Mouse (Mus musculus): ENCODE measurements at regions not wholly inside any gene's neighbourhood (a gene's known extent, or its start where the extent isn't known, plus 50 kb on each side); places are given as distances from the start of the nearest gene placed in this dataset.

- no peak for DNase-seq (ENCODE audit: low spot score in 2 of 2)
Observed at GRCm38 (mm10) chr5:4597471-4597870, 160.4 kb downstream of the Fzd1 start.

- no peak for DNase-seq (ENCODE audit: low spot score in 2 of 2)
Observed at GRCm38 (mm10) chr5:4595010-4595409, 162.8 kb downstream of the Fzd1 start.

- no peak for DNase-seq (ENCODE audit: low spot score in 2 of 2)
Observed at GRCm38 (mm10) chr5:4594562-4594961, 163.3 kb downstream of the Fzd1 start.

GRCm38 (mm10) chr5:4593638-4594381, 164.0 kb downstream of the Fzd1 start:
- DNase-seq (ENCODE audit: low spot score in 2 of 2) = no peak

- DNase-seq (ENCODE audit: low spot score in 2 of 2) = no peak
Observed at GRCm38 (mm10) chr5:4591721-4592120, 166.1 kb downstream of the Fzd1 start.

- no peak for DNase-seq (ENCODE audit: low spot score in 2 of 2)
Observed at GRCm38 (mm10) chr5:4582702-4583475, 174.9 kb downstream of the Fzd1 start.

GRCm38 (mm10) chr5:4580185-4580839, 177.5 kb downstream of the Fzd1 start:
- no peak for DNase-seq (ENCODE audit: low spot score in 2 of 2)

- DNase-seq (ENCODE audit: low spot score in 2 of 2) = peak; percentile 12 to 27
Observed at GRCm38 (mm10) chr5:4578856-4579255, 179.0 kb downstream of the Fzd1 start.

GRCm38 (mm10) chr5:4577179-4577578, 180.7 kb downstream of the Fzd1 start:
- DNase-seq (ENCODE audit: low spot score in 2 of 2) = no peak

GRCm38 (mm10) chr5:4563862-4564261, 194.0 kb downstream of the Fzd1 start:
- DNase-seq (ENCODE audit: low spot score in 2 of 2) = no peak

- no peak for DNase-seq (ENCODE audit: low spot score in 2 of 2)
Observed at GRCm38 (mm10) chr5:4561661-4562060, 196.2 kb downstream of the Fzd1 start.

GRCm38 (mm10) chr5:4561139-4561470, 196.7 kb downstream of the Fzd1 start:
- no peak for DNase-seq (ENCODE audit: low spot score in 2 of 2)

- DNase-seq (ENCODE audit: low spot score in 2 of 2) = no peak
Observed at GRCm38 (mm10) chr5:4560370-4561138, 197.3 kb downstream of the Fzd1 start.

- no peak for DNase-seq (ENCODE audit: low spot score in 2 of 2)
Observed at GRCm38 (mm10) chr5:4554972-4555371, 202.9 kb downstream of the Fzd1 start.

GRCm38 (mm10) chr5:4538572-4538971, 219.3 kb downstream of the Fzd1 start:
- no peak for DNase-seq (ENCODE audit: low spot score in 2 of 2)

GRCm38 (mm10) chr5:4536790-4537189, 221.0 kb downstream of the Fzd1 start:
- no peak for DNase-seq (ENCODE audit: low spot score in 2 of 2)

GRCm38 (mm10) chr5:4535951-4536350, 221.9 kb downstream of the Fzd1 start:
- DNase-seq (ENCODE audit: low spot score in 2 of 2) = no peak

- no peak for DNase-seq (ENCODE audit: low spot score in 2 of 2)
Observed at GRCm38 (mm10) chr5:4534512-4534911, 223.3 kb downstream of the Fzd1 start.

- DNase-seq (ENCODE audit: low spot score in 2 of 2) = no peak
Observed at GRCm38 (mm10) chr5:4530236-4531067, 227.4 kb downstream of the Fzd1 start.

GRCm38 (mm10) chr5:4526042-4526815, 231.6 kb downstream of the Fzd1 start:
- DNase-seq (ENCODE audit: low spot score in 2 of 2) = no peak

All from layer of hippocampus, postnatal 10 days (tissue).